Comparison of ENCODE assay signal across 18 mouse cellular contexts in the genomic region with DNA sequence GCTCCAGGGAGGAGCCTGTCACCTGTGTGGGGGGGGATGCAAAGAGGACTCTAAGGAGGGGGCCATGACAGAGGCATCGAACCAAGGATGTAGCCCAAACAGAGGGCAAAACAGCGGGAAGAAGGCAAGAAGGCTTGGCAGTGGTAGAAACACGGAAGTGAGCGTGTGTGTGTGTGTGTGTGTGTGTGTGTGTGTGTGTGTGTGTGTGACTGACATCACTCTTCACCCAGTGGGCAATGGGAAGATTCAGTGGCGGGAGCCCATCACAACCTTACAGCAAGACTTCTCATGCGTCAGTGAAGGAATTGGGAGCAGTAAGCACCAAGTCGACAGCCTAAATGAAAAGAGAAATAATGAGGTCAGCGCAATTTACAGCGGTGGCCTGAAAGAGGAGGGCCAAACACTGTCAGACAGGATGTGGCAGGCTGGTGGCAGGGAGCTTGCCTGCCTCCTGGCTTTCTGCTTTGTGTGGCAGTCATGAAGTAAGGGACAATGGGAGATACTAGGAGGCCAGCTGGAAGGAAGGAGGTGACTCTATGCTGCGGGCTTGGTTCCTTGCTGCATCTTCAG.
DNase-seq lines count a peak whose midpoint lies in the region; ATAC-seq lines count a peak whose summit lies in the region.
"Had no signal": no experiment of that assay in that cellular context is flagged by ENCODE, and none has a peak within 500 bp of the region (broad histone marks: within the 10 kb centered on the region; RNA-seq: fewer than 3 reads in every experiment).

No protein-coding gene starts in this region.

- no peaks in the 10 kb centered on the region for H3K27me3 ChIP-seq in hindbrain, embryonic 15.5 days
- H3K27me3 ChIP-seq in hindbrain, embryonic 16.5 days (replicated peaks; ENCODE audit: control insufficient read depth, insufficient read depth, low read length): no peaks in the 10 kb centered on the region
- H3K27me3 ChIP-seq: embryonic facial prominence, embryonic 15.5 days; heart, embryonic 13.5 days; limb, embryonic 12.5 days; stomach, embryonic 15.5 days had no signal

- no peaks in the 10 kb centered on the region for H3K9me3 ChIP-seq in hindbrain, embryonic 15.5 days
- no peaks in the 10 kb centered on the region for H3K9me3 ChIP-seq in hindbrain, embryonic 16.5 days (ENCODE audit: control insufficient read depth, low read length)
- H3K9me3 ChIP-seq: embryonic facial prominence, embryonic 15.5 days; heart, embryonic 13.5 days; limb, embryonic 12.5 days; stomach, embryonic 15.5 days had no signal

- H3K36me3 ChIP-seq in hindbrain, embryonic 15.5 days: no peaks in the 10 kb centered on the region
- no peaks in the 10 kb centered on the region for H3K36me3 ChIP-seq in hindbrain, embryonic 16.5 days (ENCODE audit: control insufficient read depth, insufficient read depth, low read length)
- H3K36me3 ChIP-seq: embryonic facial prominence, embryonic 15.5 days; heart, embryonic 13.5 days; limb, embryonic 12.5 days; stomach, embryonic 15.5 days had no signal

- no peak overlapping the region for H3K4me3 ChIP-seq in hindbrain, embryonic 15.5 days
- H3K4me3 ChIP-seq in hindbrain, embryonic 16.5 days (ENCODE audit: low read length): no peak overlapping the region
- H3K4me3 ChIP-seq: embryonic facial prominence, embryonic 15.5 days; heart, embryonic 13.5 days; limb, embryonic 12.5 days; stomach, embryonic 15.5 days had no signal

- peak; percentile 42 to 45 for DNase-seq in B cell, adult 2 months
- DNase-seq in induced T-regulatory cell, adult 2 months (ENCODE audit: low read depth): peak; percentile 47
- DNase-seq in natural killer cell, adult 2 months (ENCODE audit: low spot score in 2 of 2): peak; percentile 48 to 72
- no peak for DNase-seq in adrenal gland, postnatal 10 days
- no peak for DNase-seq in ovary, postnatal 10 days (ENCODE audit: low spot score)
- no peak for DNase-seq in testis, postnatal 14 days (ENCODE audit: low spot score)
- DNase-seq: cerebellum, adult 9-11 months; gastrocnemius, postnatal 25 days; kidney, postnatal 14 days; layer of hippocampus, postnatal 36 days had no signal

- no peak overlapping the region for H3K4me2 ChIP-seq in hindbrain, embryonic 15.5 days
- H3K4me2 ChIP-seq in hindbrain, embryonic 16.5 days (ENCODE audit: low read length): no peak overlapping the region
- H3K4me2 ChIP-seq: embryonic facial prominence, embryonic 15.5 days; heart, embryonic 13.5 days; hindbrain, embryonic 14.5 days; limb, embryonic 12.5 days; stomach, embryonic 15.5 days had no signal

- ATAC-seq in hindbrain, embryonic 15.5 days (ENCODE audit: low FRiP score, low read depth): 0 out of 2 replicates have a peak, but pooled peaks have one; percentile 19
- ATAC-seq in hindbrain, embryonic 16.5 days: no peak
- ATAC-seq: forebrain, embryonic 16.5 days had no signal

- no peak overlapping the region for H3K9ac ChIP-seq in hindbrain, embryonic 15.5 days
- H3K9ac ChIP-seq in hindbrain, embryonic 16.5 days (ENCODE audit: low read depth, low read length): no peak overlapping the region
- H3K9ac ChIP-seq: embryonic facial prominence, embryonic 15.5 days; heart, embryonic 13.5 days; hindbrain, embryonic 14.5 days; limb, embryonic 12.5 days; stomach, embryonic 15.5 days had no signal

- H3K27ac ChIP-seq in hindbrain, embryonic 15.5 days (replicated peaks): no peak overlapping the region
- H3K27ac ChIP-seq in hindbrain, embryonic 16.5 days (ENCODE audit: low read depth, low read length): no peak overlapping the region
- H3K27ac ChIP-seq: embryonic facial prominence, embryonic 15.5 days; heart, embryonic 13.5 days; hindbrain, embryonic 14.5 days; limb, embryonic 12.5 days; stomach, embryonic 15.5 days had no signal

- peaks cover 14% of the 10 kb centered on the region for H3K4me1 ChIP-seq in hindbrain, embryonic 15.5 days (replicated peaks)
- H3K4me1 ChIP-seq in hindbrain, embryonic 16.5 days (ENCODE audit: control insufficient read depth, insufficient read depth, low read depth, low read length): peaks cover 2% of the 10 kb centered on the region
- H3K4me1 ChIP-seq: stomach, embryonic 15.5 days had no signal

- 73% methylated on average over 9 of the region's 10 CpGs for WGBS in hindbrain, embryonic 15.5 days
- 75% methylated on average over 10 of the region's 10 CpGs for WGBS in hindbrain, embryonic 16.5 days

Comparison
In these comparisons a context has a peak if more than half of its experiments do, and no peak if none do; other contexts are left out.
1. DNase-seq: peak in B cell, adult 2 months (2 of 2), induced T-regulatory cell, adult 2 months (single experiment) and natural killer cell, adult 2 months (2 of 2); none in adrenal gland, postnatal 10 days (single experiment), ovary, postnatal 10 days (single experiment) and testis, postnatal 14 days (single experiment).